Mouse (Mus musculus): ENCODE results near the gene Nupr1l. TPM values are rescaled to one million over a fixed set of nuclear protein-coding genes. Genes with fewer than 3 reads are reported as not detected.
"Not testable (repeated sequence)": the region's sequence is repeated elsewhere in the genome, so short reads cannot be mapped to it uniquely, and the experiment has no call there.

Gene Nupr1l
- polyA plus RNA-seq, 2 experiments, result 3.1 to 4.5 TPM

- Histone ChIP-seq H3K27me3 (ENCODE audit: control insufficient read depth, insufficient read depth, low read length) (no peaks in the 10 kb centered on the region), H3K4me3 (replicated peaks; ENCODE audit: low read length) (peak within 1 kb of the TSS; percentile 73), H3K4me1 (ENCODE audit: control insufficient read depth, insufficient read depth, low read length) (no peaks in the 10 kb centered on the region), H3K9ac (ENCODE audit: low read depth, low read length, severe bottlenecking) (peak within 1 kb of the TSS; percentile 85), H3K36me3 (ENCODE audit: control insufficient read depth, insufficient read depth, low read length) (peaks cover 9% of the 10 kb centered on the region), H3K9me3 (ENCODE audit: control insufficient read depth, low read length) (no peaks in the 10 kb centered on the region), H3K27ac (replicated peaks; ENCODE audit: low read depth, low read length) (no peak within 1 kb of the TSS), H3K4me2 (replicated peaks; ENCODE audit: low read depth, low read length, severe bottlenecking) (peak within 1 kb of the TSS; percentile 74)
- WGBS, result under 1% methylated on average over 56 of the region's 59 CpGs
- DNase-seq (ENCODE audit: low spot score) (peak; percentile 96), ATAC-seq (ENCODE audit: low FRiP score, low read depth) (peak; percentile 97)
- TF ChIP-seq POLR2A (IDR thresholded peaks at IDR 0.05; ENCODE audit: borderline replicate concordance, extremely low read depth, insufficient read depth, insufficient read length), result no peak
Observed at GRCm38 (mm10) chr5:129941495-129942045, 33.2 kb downstream of the Nupr1l start, which contains the start of gene Vkorc1l1. TSS of gene Vkorc1l1 (plus strand) at chr5:129941970.

- 1% methylated on average over 19 of the region's 82 CpGs for WGBS
- not testable (repeated sequence) for H3K4me1 ChIP-seq (ENCODE audit: control insufficient read depth, insufficient read depth, low read length)
- ATAC-seq (ENCODE audit: low FRiP score, low read depth), result peak; percentile 5
Observed at GRCm38 (mm10) chr5:129942073-129942939, 34.0 kb downstream of the Nupr1l start.

GRCm38 (mm10) chr5:129943402-129943801 lies 35.1 kb downstream of the Nupr1l start:
- H3K4me2 ChIP-seq (replicated peaks; ENCODE audit: low read depth, low read length, severe bottlenecking), result no peak overlapping the region
- no peak for ATAC-seq (ENCODE audit: low FRiP score, low read depth)
- DNase-seq (ENCODE audit: low spot score), result no peak
- TF ChIP-seq POLR2A (IDR thresholded peaks at IDR 0.05; ENCODE audit: borderline replicate concordance, extremely low read depth, insufficient read depth, insufficient read length), result no peak
- H3K27ac ChIP-seq (replicated peaks; ENCODE audit: low read depth, low read length), result no peak overlapping the region
- H3K36me3 ChIP-seq (ENCODE audit: control insufficient read depth, insufficient read depth, low read length), result peaks cover 13% of the 10 kb centered on the region
- no peak overlapping the region for H3K9ac ChIP-seq (ENCODE audit: low read depth, low read length, severe bottlenecking)
- H3K27me3 ChIP-seq (ENCODE audit: control insufficient read depth, insufficient read depth, low read length), result no peaks in the 10 kb centered on the region
- no peak overlapping the region for H3K4me3 ChIP-seq (replicated peaks; ENCODE audit: low read length)
- no peaks in the 10 kb centered on the region for H3K9me3 ChIP-seq (ENCODE audit: control insufficient read depth, low read length)
- WGBS, result 68% methylated on average over 1 of the region's 1 CpGs
- no peaks in the 10 kb centered on the region for H3K4me1 ChIP-seq (ENCODE audit: control insufficient read depth, insufficient read depth, low read length)

More at GRCm38 (mm10) chr5:129942073-129942939, 34.0 kb downstream of the Nupr1l start:
- not testable (repeated sequence) for DNase-seq (ENCODE audit: low spot score); H3K27ac ChIP-seq (replicated peaks; ENCODE audit: low read depth, low read length); H3K9me3 ChIP-seq (ENCODE audit: control insufficient read depth, low read length); H3K27me3 ChIP-seq (ENCODE audit: control insufficient read depth, insufficient read depth, low read length)
- Histone ChIP-seq H3K36me3 (ENCODE audit: control insufficient read depth, insufficient read depth, low read length) (peaks cover 13% of the 10 kb centered on the region), H3K4me2 (replicated peaks; ENCODE audit: low read depth, low read length, severe bottlenecking) (peak overlapping the region; percentile 74), H3K4me3 (replicated peaks; ENCODE audit: low read length) (peak overlapping the region; percentile 73), H3K9ac (ENCODE audit: low read depth, low read length, severe bottlenecking) (peak overlapping the region; percentile 85)

- H3K4me2 ChIP-seq (replicated peaks; ENCODE audit: low read depth, low read length, severe bottlenecking), result no peak overlapping the region
- H3K9me3 ChIP-seq (ENCODE audit: control insufficient read depth, low read length), result no peaks in the 10 kb centered on the region
- no peaks in the 10 kb centered on the region for H3K4me1 ChIP-seq (ENCODE audit: control insufficient read depth, insufficient read depth, low read length)
- H3K4me3 ChIP-seq (replicated peaks; ENCODE audit: low read length), result no peak overlapping the region
- no peak for TF ChIP-seq POLR2A (IDR thresholded peaks at IDR 0.05; ENCODE audit: borderline replicate concordance, extremely low read depth, insufficient read depth, insufficient read length)
- 94% methylated on average over 2 of the region's 2 CpGs for WGBS
- DNase-seq (ENCODE audit: low spot score), result no peak
- H3K27ac ChIP-seq (replicated peaks; ENCODE audit: low read depth, low read length), result no peak overlapping the region
- H3K36me3 ChIP-seq (ENCODE audit: control insufficient read depth, insufficient read depth, low read length), result peaks cover 13% of the 10 kb centered on the region
- ATAC-seq (ENCODE audit: low FRiP score, low read depth), result no peak
- no peaks in the 10 kb centered on the region for H3K27me3 ChIP-seq (ENCODE audit: control insufficient read depth, insufficient read depth, low read length)
- H3K9ac ChIP-seq (ENCODE audit: low read depth, low read length, severe bottlenecking), result no peak overlapping the region
Observed at GRCm38 (mm10) chr5:129947528-129948033, 39.2 kb downstream of the Nupr1l start.

GRCm38 (mm10) chr5:129952143-129952542 lies 43.8 kb downstream of the Nupr1l start:
- H3K27me3 ChIP-seq (ENCODE audit: control insufficient read depth, insufficient read depth, low read length), result no peaks in the 10 kb centered on the region
- H3K27ac ChIP-seq (replicated peaks; ENCODE audit: low read depth, low read length), result no peak overlapping the region
- ATAC-seq (ENCODE audit: low FRiP score, low read depth) (no peak), DNase-seq (ENCODE audit: low spot score) (no peak)
- no peak overlapping the region for H3K4me2 ChIP-seq (replicated peaks; ENCODE audit: low read depth, low read length, severe bottlenecking)
- peaks cover under 1% of the 10 kb centered on the region; the same call in 1 of the 2 replicates for H3K36me3 ChIP-seq (ENCODE audit: control insufficient read depth, insufficient read depth, low read length)
- TF ChIP-seq POLR2A (IDR thresholded peaks at IDR 0.05; ENCODE audit: borderline replicate concordance, extremely low read depth, insufficient read depth, insufficient read length), result no peak
- 97% methylated on average over 4 of the region's 4 CpGs for WGBS
- no peak overlapping the region for H3K9ac ChIP-seq (ENCODE audit: low read depth, low read length, severe bottlenecking)
- H3K4me3 ChIP-seq (replicated peaks; ENCODE audit: low read length), result no peak overlapping the region
- no peaks in the 10 kb centered on the region for H3K4me1 ChIP-seq (ENCODE audit: control insufficient read depth, insufficient read depth, low read length)
- no peaks in the 10 kb centered on the region for H3K9me3 ChIP-seq (ENCODE audit: control insufficient read depth, low read length)

Data from limb, embryonic 14.5 days (tissue).